14 mouse cellular contexts compared by ENCODE assay signal in genomic region chr1:90633415-90634030, GRCm38 (mm10). TPM values are rescaled to one million over a fixed set of nuclear protein-coding genes. Genes with fewer than 3 reads are reported as not detected.
DNase-seq lines count a peak whose midpoint lies in the region; ATAC-seq and TF ChIP-seq lines count a peak whose summit lies in the region.
"Had no signal": no experiment of that assay in that cellular context is flagged by ENCODE, and none has a peak within 500 bp of the region (broad histone marks: within the 10 kb centered on the region; RNA-seq: fewer than 3 reads in every experiment).

No protein-coding gene starts in this region.

- H3K27me3 ChIP-seq in midbrain, postnatal 0 days (ENCODE audit: insufficient read depth, low read length), result no peaks in the 10 kb centered on the region
- H3K27me3 ChIP-seq in midbrain, embryonic 11.5 days (ENCODE audit: control insufficient read depth, insufficient read depth, low read length), result no peaks in the 10 kb centered on the region
- H3K27me3 ChIP-seq in myocyte (ENCODE audit: control insufficient read depth, insufficient read depth, insufficient read length), result no peaks in the 10 kb centered on the region

- ATAC-seq in midbrain, postnatal 0 days (ENCODE audit: low FRiP score), result no peak
- no peak for ATAC-seq in midbrain, embryonic 11.5 days (ENCODE audit: low FRiP score)

- no peaks in the 10 kb centered on the region for H3K4me1 ChIP-seq in midbrain, postnatal 0 days (ENCODE audit: insufficient read depth, low read length)
- H3K4me1 ChIP-seq in midbrain, embryonic 11.5 days (ENCODE audit: control insufficient read depth, insufficient read depth, low read length), result no peaks in the 10 kb centered on the region
- H3K4me1 ChIP-seq: forebrain, embryonic 12.5 days; midbrain, embryonic 10.5 days had no signal

- H3K79me2 ChIP-seq in myocyte (ENCODE audit: control insufficient read depth, insufficient read depth), result no peaks in the 10 kb centered on the region

- no peak for TF ChIP-seq POLR2A in myocyte (IDR thresholded peaks at IDR 0.05; ENCODE audit: insufficient read length, low read depth)

- H3K9me3 ChIP-seq in midbrain, postnatal 0 days (ENCODE audit: low read length), result no peaks in the 10 kb centered on the region
- H3K9me3 ChIP-seq in midbrain, embryonic 11.5 days (ENCODE audit: control insufficient read depth, low read length), result no peaks in the 10 kb centered on the region
- H3K9me3 ChIP-seq: forebrain, embryonic 12.5 days; midbrain, embryonic 10.5 days had no signal

- no peak overlapping the region for H3K4me2 ChIP-seq in midbrain, postnatal 0 days (ENCODE audit: low read depth, low read length, poor library complexity, severe bottlenecking)
- no peak overlapping the region for H3K4me2 ChIP-seq in midbrain, embryonic 11.5 days
- H3K4me2 ChIP-seq in myocyte (ENCODE audit: low read depth), result peak overlapping the region; percentile 50
- H3K4me2 ChIP-seq: forebrain, embryonic 12.5 days had no signal

- H3K36me3 ChIP-seq in midbrain, postnatal 0 days (ENCODE audit: insufficient read depth, low read length), result no peaks in the 10 kb centered on the region
- no peaks in the 10 kb centered on the region for H3K36me3 ChIP-seq in midbrain, embryonic 11.5 days (ENCODE audit: control insufficient read depth, insufficient read depth, low read length)
- H3K36me3 ChIP-seq in myocyte (ENCODE audit: control insufficient read depth, insufficient read depth), result no peaks in the 10 kb centered on the region
- H3K36me3 ChIP-seq: forebrain, embryonic 12.5 days; midbrain, embryonic 10.5 days had no signal

- 81% methylated on average over 6 of the region's 6 CpGs for WGBS in midbrain, postnatal 0 days
- WGBS in midbrain, embryonic 11.5 days, result 73% methylated on average over 6 of the region's 6 CpGs

- peak; percentile 16; the same call in 1 of the 2 replicates for TF ChIP-seq CTCF in midbrain, postnatal 0 days (IDR thresholded peaks at IDR 0.05)

- H3K4me3 ChIP-seq in midbrain, postnatal 0 days (ENCODE audit: low read depth, low read length), result no peak overlapping the region
- no peak overlapping the region for H3K4me3 ChIP-seq in midbrain, embryonic 11.5 days (ENCODE audit: low read depth, low read length)
- H3K4me3 ChIP-seq in myocyte, result no peak overlapping the region
- H3K4me3 ChIP-seq: forebrain, embryonic 12.5 days; midbrain, embryonic 10.5 days had no signal

- no peak overlapping the region for H3K27ac ChIP-seq in midbrain, postnatal 0 days (ENCODE audit: low read depth, low read length)
- H3K27ac ChIP-seq in midbrain, embryonic 11.5 days (ENCODE audit: low read depth, low read length), result no peak overlapping the region
- H3K27ac ChIP-seq: forebrain, embryonic 12.5 days; midbrain, embryonic 10.5 days had no signal

- H3ac ChIP-seq in myocyte (ENCODE audit: control insufficient read depth, insufficient read length), result no peak overlapping the region

- DNase-seq in adrenal gland, adult (ENCODE audit: inconsistent age in 2 of 2, low spot score in 1 of 2), result peak; percentile 75 to 82
- DNase-seq in adrenal gland, postnatal 4 days (ENCODE audit: low spot score in 2 of 2), result no peak
- DNase-seq in midbrain, postnatal 0 days (ENCODE audit: low spot score), result no peak
- no peak for DNase-seq in midbrain, embryonic 11.5 days (ENCODE audit: low spot score, missing footprints)
- peak; percentile 61 to 69 for DNase-seq in adrenal gland, postnatal 36 days
- no peak for DNase-seq in ovary, postnatal 14 days (ENCODE audit: low spot score)
- no peak for DNase-seq in frontal cortex, adult 2 months (ENCODE audit: extremely low spot score in 1 of 2, low spot score in 1 of 2)
- DNase-seq: cerebellum, adult 18-20 months; embryo, embryonic 11 days; heart, postnatal 10 days; thymus, postnatal 36 days had no signal

- no peak overlapping the region for H3K9ac ChIP-seq in midbrain, postnatal 0 days (replicated peaks; ENCODE audit: low read length, poor library complexity, severe bottlenecking)
- H3K9ac ChIP-seq in midbrain, embryonic 11.5 days (ENCODE audit: low read length), result no peak overlapping the region
- H3K9ac ChIP-seq: forebrain, embryonic 12.5 days had no signal

TF ChIP-seq in myocyte, 11 proteins besides CTCF, POLR2A, EP300 and RAD21:
- TF ChIP-seq TCF3 (IDR thresholded peaks at IDR 0.05; ENCODE audit: insufficient read length, low read depth) (peak; percentile 8), CEBPB (IDR thresholded peaks at IDR 0.05; ENCODE audit: insufficient read depth, poor library complexity, severe bottlenecking) (no peak), TCF12 (IDR thresholded peaks at IDR 0.05; ENCODE audit: insufficient read depth, poor library complexity, severe bottlenecking) (peak; percentile 33), MYOG (IDR thresholded peaks at IDR 0.05; ENCODE audit: control insufficient read depth in 1 of 3, insufficient read depth in 1 of 3, insufficient read length in 2 of 3, low read depth in 2 of 3) (peak in 1 of 3 experiments; percentile 43), E2F4 (IDR thresholded peaks at IDR 0.05; ENCODE audit: insufficient read depth) (no peak), MAX (IDR thresholded peaks at IDR 0.05; ENCODE audit: low read depth) (no peak), REST (IDR thresholded peaks at IDR 0.05; ENCODE audit: insufficient read depth, insufficient read length) (no peak), POLR2AphosphoS2 (IDR thresholded peaks at IDR 0.05; ENCODE audit: insufficient read length, low read depth) (no peak), MYOD1 (IDR thresholded peaks at IDR 0.05; ENCODE audit: control insufficient read depth in 1 of 3, insufficient read length in 2 of 3, low read depth in 2 of 3) (peak in 1 of 3 experiments; percentile 15)
TF ChIP-seq in myocyte: peak in this region for 4.

RNA-seq across cellular contexts. Expression of gene Cops8, which starts 30.7 kb away (rescaled TPM):
- total RNA-seq in adrenal gland, postnatal 4 days (2021), result 10 to 100 TPM; 91.2 to 96.9 TPM
- 85.5 and 141 TPM in 2 replicates for total RNA-seq in midbrain, postnatal 0 days (2014; rRNA removed)
- 170 and 174 TPM in 2 replicates for polyA plus RNA-seq in midbrain, postnatal 0 days (2015; fragmentation: Nextera tagmentation; extraction: Ambion mirVana)
- polyA plus RNA-seq in midbrain, embryonic 11.5 days (2014; fragmentation: Nextera tagmentation; extraction: Ambion mirVana), result 192 and 203 TPM in 2 replicates
- 10 to 100 TPM; 68.9 to 93.9 TPM for total RNA-seq in adrenal gland, postnatal 36 days (2021)
- polyA plus RNA-seq in myocyte (2012; fragmentation: generic; extraction: Trizol), result 98.1 TPM
- 103 and 112 TPM in 2 replicates for polyA plus RNA-seq in frontal cortex, adult 2 months (2012; rRNA removed)

Comparison
In these comparisons a context has a peak if more than half of its experiments do, and no peak if none do; other contexts are left out.
1. DNase-seq: peak in adrenal gland, adult (2 of 2) and adrenal gland, postnatal 36 days (2 of 2); none in adrenal gland, postnatal 4 days (0 of 2), midbrain, postnatal 0 days (single experiment), midbrain, embryonic 11.5 days (single experiment), ovary, postnatal 14 days (single experiment) and frontal cortex, adult 2 months (0 of 2).